Mouse (Mus musculus): ENCODE results near the gene Frrs1. TPM values are rescaled to one million over a fixed set of nuclear protein-coding genes. Genes with fewer than 3 reads are reported as not detected.

Frrs1 gene
- polyA plus RNA-seq, 1 experiment from 2014 or later, result 10.6 TPM

DNA sequence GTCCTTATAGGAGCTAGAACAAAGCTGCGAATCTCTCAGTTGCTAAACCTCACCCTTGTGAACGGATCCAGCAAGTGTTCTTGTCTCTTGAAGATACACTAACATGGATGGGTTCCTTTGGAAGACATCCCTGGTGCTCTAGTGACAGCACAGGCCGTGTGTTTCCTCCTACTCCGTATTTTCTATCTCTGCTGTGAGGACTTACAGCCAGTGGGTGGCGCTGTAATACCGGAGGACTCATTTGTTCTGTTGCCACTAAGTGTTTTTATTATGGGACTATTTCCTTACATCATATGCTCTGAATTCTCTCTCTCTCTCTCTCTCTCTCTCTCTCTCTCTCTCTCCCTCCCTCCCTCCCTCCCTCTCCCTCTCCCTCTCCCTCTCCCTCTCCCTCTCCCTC, 44.9 kb downstream of the Frrs1 start:
- DNase-seq (ENCODE audit: low spot score) (peak; percentile 75), ATAC-seq (replicated peaks; ENCODE audit: insufficient number of reproducible peaks, low FRiP score, low TSS enrichment, low read depth) (no peak)
- no peaks in the 10 kb centered on the region for H3K36me3 ChIP-seq (replicated peaks; ENCODE audit: control insufficient read depth, insufficient read depth, low read depth, low read length)
- 26% methylated on average over 6 of the region's 6 CpGs for WGBS
- no peak overlapping the region for H3K4me2 ChIP-seq (ENCODE audit: low read depth, low read length)
- no peaks in the 10 kb centered on the region for H3K4me1 ChIP-seq (ENCODE audit: control insufficient read depth, insufficient read depth, low read length)
- H3K27ac ChIP-seq (replicated peaks; ENCODE audit: low read depth, low read length), result no peak overlapping the region
- H3K9ac ChIP-seq (replicated peaks; ENCODE audit: low read length), result no peak overlapping the region
- no peaks in the 10 kb centered on the region for H3K27me3 ChIP-seq (ENCODE audit: control insufficient read depth, insufficient read depth, low read length)
- no peak overlapping the region for H3K4me3 ChIP-seq (ENCODE audit: low read depth, low read length)
- H3K9me3 ChIP-seq (replicated peaks; ENCODE audit: control insufficient read depth, low read length), result no peaks in the 10 kb centered on the region

DNA sequence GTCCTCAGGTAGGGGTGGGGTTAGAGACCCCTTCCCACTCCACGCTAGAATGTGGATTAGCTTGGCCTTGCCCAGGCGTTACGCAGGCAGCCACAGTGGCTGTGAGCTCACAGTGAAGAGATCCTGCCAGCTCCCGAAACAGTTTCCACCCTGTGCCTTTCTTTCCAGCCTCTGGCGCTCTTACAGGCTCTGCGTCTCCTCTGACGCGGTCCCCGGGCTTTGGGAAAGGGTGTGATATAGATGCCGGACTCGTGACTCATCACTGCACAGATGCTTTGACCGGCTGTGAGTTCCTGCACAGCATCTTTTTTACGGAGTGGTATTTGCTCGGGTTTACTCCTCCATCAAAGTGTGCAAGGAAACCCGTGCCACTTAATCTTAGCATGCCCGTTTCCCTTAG, 46.6 kb downstream of the Frrs1 start:
- H3K4me1 ChIP-seq (ENCODE audit: control insufficient read depth, insufficient read depth, low read length), result no peaks in the 10 kb centered on the region
- DNase-seq (ENCODE audit: low spot score), result no peak
- H3K27me3 ChIP-seq (ENCODE audit: control insufficient read depth, insufficient read depth, low read length), result no peaks in the 10 kb centered on the region
- H3K4me3 ChIP-seq (ENCODE audit: low read depth, low read length), result no peak overlapping the region
- 83% methylated on average over 16 of the region's 16 CpGs for WGBS
- H3K9me3 ChIP-seq (replicated peaks; ENCODE audit: control insufficient read depth, low read length), result no peaks in the 10 kb centered on the region
- ATAC-seq (replicated peaks; ENCODE audit: insufficient number of reproducible peaks, low FRiP score, low TSS enrichment, low read depth), result no peak
- H3K4me2 ChIP-seq (ENCODE audit: low read depth, low read length), result no peak overlapping the region
- H3K9ac ChIP-seq (replicated peaks; ENCODE audit: low read length), result no peak overlapping the region
- no peaks in the 10 kb centered on the region for H3K36me3 ChIP-seq (replicated peaks; ENCODE audit: control insufficient read depth, insufficient read depth, low read depth, low read length)
- H3K27ac ChIP-seq (replicated peaks; ENCODE audit: low read depth, low read length), result no peak overlapping the region

DNA sequence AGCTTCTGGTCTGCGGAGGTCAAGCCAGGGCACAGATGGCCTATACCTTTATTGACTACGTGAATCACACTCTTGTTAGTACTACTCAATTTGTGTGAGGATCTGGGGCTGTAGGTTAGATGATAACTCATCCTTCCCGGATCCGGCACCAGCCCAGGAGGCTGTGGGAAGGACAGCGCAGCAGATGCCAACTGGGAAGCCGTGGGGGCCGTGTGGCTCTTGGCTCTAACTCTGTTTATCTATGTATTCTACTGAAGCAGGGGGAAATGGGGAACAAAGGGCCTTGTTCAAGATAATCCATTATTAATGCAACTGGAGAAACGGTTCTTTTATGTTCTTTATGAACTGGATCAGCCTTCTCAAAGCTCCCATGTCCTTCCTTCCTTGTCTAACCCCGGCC, 47.3 kb downstream of the Frrs1 start:
- ATAC-seq (replicated peaks; ENCODE audit: insufficient number of reproducible peaks, low FRiP score, low TSS enrichment, low read depth), result no peak
- no peak overlapping the region for H3K4me2 ChIP-seq (ENCODE audit: low read depth, low read length)
- no peak overlapping the region for H3K27ac ChIP-seq (replicated peaks; ENCODE audit: low read depth, low read length)
- H3K9me3 ChIP-seq (replicated peaks; ENCODE audit: control insufficient read depth, low read length), result no peaks in the 10 kb centered on the region
- H3K36me3 ChIP-seq (replicated peaks; ENCODE audit: control insufficient read depth, insufficient read depth, low read depth, low read length), result no peaks in the 10 kb centered on the region
- DNase-seq (ENCODE audit: low spot score), result no peak
- H3K9ac ChIP-seq (replicated peaks; ENCODE audit: low read length), result no peak overlapping the region
- H3K4me1 ChIP-seq (ENCODE audit: control insufficient read depth, insufficient read depth, low read length), result no peaks in the 10 kb centered on the region
- 80% methylated on average over 9 of the region's 9 CpGs for WGBS
- H3K27me3 ChIP-seq (ENCODE audit: control insufficient read depth, insufficient read depth, low read length), result no peaks in the 10 kb centered on the region
- H3K4me3 ChIP-seq (ENCODE audit: low read depth, low read length), result no peak overlapping the region

DNA sequence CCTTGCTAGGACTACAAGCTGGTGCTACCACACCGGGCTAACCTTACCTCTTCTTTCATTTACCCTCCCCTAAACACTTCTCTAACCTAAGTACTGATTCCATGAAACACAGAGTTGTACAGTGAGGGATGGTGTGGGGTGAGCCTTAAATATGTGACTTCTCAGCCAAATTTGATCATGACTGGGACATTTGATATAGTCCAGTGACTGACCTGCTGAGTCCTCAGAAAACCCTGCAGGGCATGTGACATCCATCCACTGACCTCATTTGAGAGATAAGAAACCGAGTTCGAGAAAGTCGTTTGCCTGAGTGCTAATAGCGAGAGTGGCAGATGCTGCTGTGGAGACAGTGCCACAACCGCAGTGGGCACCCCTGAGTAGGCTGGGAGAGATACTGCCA, 55.1 kb downstream of the Frrs1 start:
- ATAC-seq (replicated peaks; ENCODE audit: insufficient number of reproducible peaks, low FRiP score, low TSS enrichment, low read depth) (no peak), DNase-seq (ENCODE audit: low spot score) (no peak)
- 89% methylated on average over 6 of the region's 6 CpGs for WGBS
- Histone ChIP-seq H3K36me3 (replicated peaks; ENCODE audit: control insufficient read depth, insufficient read depth, low read depth, low read length) (no peaks in the 10 kb centered on the region), H3K9me3 (replicated peaks; ENCODE audit: control insufficient read depth, low read length) (no peaks in the 10 kb centered on the region), H3K4me3 (ENCODE audit: low read depth, low read length) (no peak overlapping the region), H3K27ac (replicated peaks; ENCODE audit: low read depth, low read length) (no peak overlapping the region), H3K9ac (replicated peaks; ENCODE audit: low read length) (no peak overlapping the region), H3K4me1 (ENCODE audit: control insufficient read depth, insufficient read depth, low read length) (no peaks in the 10 kb centered on the region), H3K27me3 (ENCODE audit: control insufficient read depth, insufficient read depth, low read length) (no peaks in the 10 kb centered on the region), H3K4me2 (ENCODE audit: low read depth, low read length) (no peak overlapping the region)

DNA sequence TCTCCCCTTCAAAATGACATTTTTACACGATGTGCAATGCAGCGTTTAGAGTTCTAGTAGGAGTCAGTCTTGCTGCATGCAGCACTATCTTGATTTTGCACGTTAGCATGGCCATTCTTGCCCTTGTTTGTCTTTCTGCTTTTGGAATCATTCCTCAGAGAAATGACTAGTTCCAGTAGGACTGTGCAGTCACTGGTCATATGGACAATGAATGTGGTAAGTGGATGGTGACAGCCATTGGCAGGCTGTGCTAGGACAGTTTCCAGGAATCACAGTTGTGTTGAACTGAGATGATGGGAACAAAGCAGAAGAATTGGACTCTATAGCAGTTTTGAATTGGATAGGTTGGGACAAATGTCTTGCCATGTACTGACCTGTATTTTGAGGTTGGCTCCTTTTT, 55.7 kb downstream of the Frrs1 start:
- H3K4me2 ChIP-seq (ENCODE audit: low read depth, low read length), result no peak overlapping the region
- no peaks in the 10 kb centered on the region for H3K4me1 ChIP-seq (ENCODE audit: control insufficient read depth, insufficient read depth, low read length)
- ATAC-seq (replicated peaks; ENCODE audit: insufficient number of reproducible peaks, low FRiP score, low TSS enrichment, low read depth) (no peak), DNase-seq (ENCODE audit: low spot score) (no peak)
- H3K27ac ChIP-seq (replicated peaks; ENCODE audit: low read depth, low read length), result no peak overlapping the region
- 74% methylated on average over 3 of the region's 3 CpGs for WGBS
- no peaks in the 10 kb centered on the region for H3K36me3 ChIP-seq (replicated peaks; ENCODE audit: control insufficient read depth, insufficient read depth, low read depth, low read length)
- H3K9me3 ChIP-seq (replicated peaks; ENCODE audit: control insufficient read depth, low read length), result no peaks in the 10 kb centered on the region
- H3K4me3 ChIP-seq (ENCODE audit: low read depth, low read length), result no peak overlapping the region
- no peak overlapping the region for H3K9ac ChIP-seq (replicated peaks; ENCODE audit: low read length)
- H3K27me3 ChIP-seq (ENCODE audit: control insufficient read depth, insufficient read depth, low read length), result no peaks in the 10 kb centered on the region

DNA sequence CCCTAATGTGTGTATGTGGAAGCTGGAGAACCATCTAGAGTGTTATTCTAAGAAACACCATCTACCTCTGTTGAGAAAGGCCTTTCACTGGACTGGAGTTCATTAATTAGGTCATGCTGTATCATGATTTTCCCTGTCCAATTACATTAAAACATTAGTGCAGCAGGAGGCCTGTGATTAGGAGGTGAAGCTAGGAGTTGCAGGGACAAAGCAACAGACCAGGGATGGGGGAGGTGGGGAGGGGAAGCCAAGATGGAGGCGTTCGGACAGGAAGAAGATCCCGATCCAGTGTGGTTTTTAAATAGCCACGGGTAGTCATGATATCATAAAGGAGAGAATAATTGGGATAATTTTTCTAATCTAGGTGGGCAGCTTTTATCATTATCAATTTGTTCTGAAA, 57.8 kb downstream of the Frrs1 start:
- ATAC-seq (replicated peaks; ENCODE audit: insufficient number of reproducible peaks, low FRiP score, low TSS enrichment, low read depth) (no peak), DNase-seq (ENCODE audit: low spot score) (no peak)
- Histone ChIP-seq H3K9me3 (replicated peaks; ENCODE audit: control insufficient read depth, low read length) (no peaks in the 10 kb centered on the region), H3K4me2 (ENCODE audit: low read depth, low read length) (no peak overlapping the region), H3K4me3 (ENCODE audit: low read depth, low read length) (no peak overlapping the region), H3K27me3 (ENCODE audit: control insufficient read depth, insufficient read depth, low read length) (no peaks in the 10 kb centered on the region), H3K27ac (replicated peaks; ENCODE audit: low read depth, low read length) (no peak overlapping the region), H3K9ac (replicated peaks; ENCODE audit: low read length) (no peak overlapping the region), H3K4me1 (ENCODE audit: control insufficient read depth, insufficient read depth, low read length) (no peaks in the 10 kb centered on the region), H3K36me3 (replicated peaks; ENCODE audit: control insufficient read depth, insufficient read depth, low read depth, low read length) (no peaks in the 10 kb centered on the region)
- 86% methylated on average over 4 of the region's 4 CpGs for WGBS

DNA sequence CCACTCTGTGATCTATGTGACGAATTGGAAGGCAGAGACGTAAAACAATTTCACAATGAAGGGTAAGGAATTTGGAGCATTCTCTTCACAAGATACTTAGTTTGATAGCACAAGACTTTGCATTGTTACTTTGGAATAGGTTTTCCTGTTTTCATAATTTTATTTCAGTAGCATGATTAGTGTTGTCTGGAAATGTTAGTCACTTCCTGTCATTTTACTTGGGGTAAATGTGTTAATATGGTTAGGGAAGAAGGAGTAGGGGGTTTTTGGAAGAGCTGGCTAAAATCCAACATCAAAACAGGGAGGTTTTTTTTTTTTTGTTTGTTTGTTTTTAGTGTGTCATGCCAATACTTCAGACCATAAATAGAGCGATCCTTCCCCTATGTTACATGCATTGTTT, 62.3 kb downstream of the Frrs1 start:
- no peaks in the 10 kb centered on the region for H3K4me1 ChIP-seq (ENCODE audit: control insufficient read depth, insufficient read depth, low read length)
- no peak overlapping the region for H3K4me2 ChIP-seq (ENCODE audit: low read depth, low read length)
- no peak overlapping the region for H3K9ac ChIP-seq (replicated peaks; ENCODE audit: low read length)
- no peaks in the 10 kb centered on the region for H3K27me3 ChIP-seq (ENCODE audit: control insufficient read depth, insufficient read depth, low read length)
- no peak for DNase-seq (ENCODE audit: low spot score)
- 88% methylated on average over 3 of the region's 3 CpGs for WGBS
- no peak overlapping the region for H3K27ac ChIP-seq (replicated peaks; ENCODE audit: low read depth, low read length)
- H3K4me3 ChIP-seq (ENCODE audit: low read depth, low read length), result no peak overlapping the region
- H3K36me3 ChIP-seq (replicated peaks; ENCODE audit: control insufficient read depth, insufficient read depth, low read depth, low read length), result no peaks in the 10 kb centered on the region
- no peaks in the 10 kb centered on the region for H3K9me3 ChIP-seq (replicated peaks; ENCODE audit: control insufficient read depth, low read length)
- ATAC-seq (replicated peaks; ENCODE audit: insufficient number of reproducible peaks, low FRiP score, low TSS enrichment, low read depth), result no peak

DNA sequence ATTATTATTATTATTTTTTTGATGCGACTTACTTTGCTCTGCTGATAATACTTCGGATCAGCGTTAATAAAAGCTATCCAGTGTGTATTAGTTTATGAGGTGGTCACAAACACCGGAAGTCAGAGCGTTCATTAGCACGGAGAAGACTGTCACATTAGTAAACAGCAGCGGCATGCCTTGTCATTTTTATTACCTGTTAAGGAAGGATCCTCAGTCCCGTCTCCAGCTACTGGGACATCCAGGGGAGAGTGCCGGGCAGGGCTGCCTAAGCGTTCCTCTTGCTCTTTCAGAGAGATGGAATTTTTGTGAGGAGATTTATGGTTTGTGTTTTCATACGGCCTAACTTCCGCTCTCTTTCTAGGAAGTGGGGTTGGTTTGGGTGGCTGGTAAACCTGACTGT, 63.8 kb downstream of the Frrs1 start:
- H3K27ac ChIP-seq (replicated peaks; ENCODE audit: low read depth, low read length), result no peak overlapping the region
- no peaks in the 10 kb centered on the region for H3K4me1 ChIP-seq (ENCODE audit: control insufficient read depth, insufficient read depth, low read length)
- DNase-seq (ENCODE audit: low spot score) (no peak), ATAC-seq (replicated peaks; ENCODE audit: insufficient number of reproducible peaks, low FRiP score, low TSS enrichment, low read depth) (no peak)
- no peak overlapping the region for H3K4me2 ChIP-seq (ENCODE audit: low read depth, low read length)
- H3K4me3 ChIP-seq (ENCODE audit: low read depth, low read length), result no peak overlapping the region
- H3K9ac ChIP-seq (replicated peaks; ENCODE audit: low read length), result no peak overlapping the region
- H3K9me3 ChIP-seq (replicated peaks; ENCODE audit: control insufficient read depth, low read length), result no peaks in the 10 kb centered on the region
- whole genome bisulfite sequencing, result 91% methylated on average over 12 of the region's 12 CpGs
- no peaks in the 10 kb centered on the region for H3K36me3 ChIP-seq (replicated peaks; ENCODE audit: control insufficient read depth, insufficient read depth, low read depth, low read length)
- no peaks in the 10 kb centered on the region for H3K27me3 ChIP-seq (ENCODE audit: control insufficient read depth, insufficient read depth, low read length)
